Mouse (Mus musculus) adrenal gland (tissue): ENCODE results near the gene Dcun1d5.
"Not testable (repeated sequence)": the region's sequence is repeated elsewhere in the genome, so short reads cannot be mapped to it uniquely, and the experiment has no call there.

Experiments used
- intact Hi-C: fragments of 180-260 bp; cut with DNase I; formaldehyde crosslinking; loops from one replicate; pipeline ENCODE4 v1.15.1; 2025
- long read RNA-seq, 2 experiments: library from polyadenylated mRNA; unstranded; transcript quantifications; one replicate each; pipeline ENCODE4 v2.0.0; 2020; ENCODE audit warnings: borderline replicate concordance in 1 of 2; ENCODE audit not compliant: insufficient replicate concordance in 1 of 2

Dcun1d5 gene
- long read RNA-seq, experiment 1, transcript Dcun1d5-202 (8 exons, 2,421 nt), result major isoform, 75 of 114 reads
- long read RNA-seq, experiment 1, partial matches to known transcripts, result 21 of 114 reads
- long read RNA-seq, experiment 1, other reads (novel, unspliced or antisense), result 15 of 114 reads
- long read RNA-seq, experiment 2, transcript Dcun1d5-202 (8 exons, 2,421 nt), result major isoform, 99 of 156 reads
- long read RNA-seq, experiment 2, partial matches to known transcripts, result 37 of 156 reads
- long read RNA-seq, experiment 2, other reads (novel, unspliced or antisense), result 16 of 156 reads

DNA sequence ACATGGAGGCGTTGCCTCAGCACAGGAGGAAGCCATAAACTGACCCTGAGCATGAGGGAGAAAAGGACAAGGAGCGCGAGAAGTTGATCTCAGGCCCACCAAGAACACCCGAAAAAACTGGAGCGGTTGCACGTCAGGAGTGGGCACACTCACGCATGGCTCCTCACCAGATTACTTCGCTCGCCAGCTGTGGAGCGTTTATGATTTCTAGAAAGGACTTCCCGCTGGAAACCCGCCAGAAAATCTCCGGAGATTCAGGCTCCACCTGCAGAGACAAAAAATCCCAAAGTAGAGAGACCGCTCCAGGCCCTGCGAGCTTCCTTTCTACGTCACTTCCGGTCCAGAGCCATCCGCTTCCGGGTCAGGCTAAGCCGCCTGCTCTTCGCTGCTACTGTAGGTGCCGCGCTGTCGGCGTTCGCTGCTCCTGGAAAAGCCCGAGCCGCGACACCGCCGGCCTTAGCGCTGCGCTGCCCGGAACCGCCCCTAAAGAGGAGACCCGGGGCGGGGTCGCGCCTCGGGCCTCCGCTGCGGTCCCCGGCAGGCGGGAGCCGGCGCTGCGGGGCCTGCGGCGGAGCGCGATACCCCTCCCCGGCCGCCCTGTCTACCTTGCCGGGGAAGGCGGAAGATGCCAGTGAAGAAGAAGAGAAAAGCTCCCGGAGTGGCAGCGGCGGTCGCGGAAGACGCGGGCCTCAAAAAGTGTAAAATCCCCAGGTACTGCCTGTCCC, at the start of gene Dcun1d5, which contains the start of gene Dync2h1:
Gene Dcun1d5, plus strand, starts transcription at position 349 of the 725 bp plus-strand sequence.
Gene Dync2h1, minus strand, starts transcription at position 275 of the 725 bp plus-strand sequence.
- intact Hi-C loops, result no loop called here

DNA sequence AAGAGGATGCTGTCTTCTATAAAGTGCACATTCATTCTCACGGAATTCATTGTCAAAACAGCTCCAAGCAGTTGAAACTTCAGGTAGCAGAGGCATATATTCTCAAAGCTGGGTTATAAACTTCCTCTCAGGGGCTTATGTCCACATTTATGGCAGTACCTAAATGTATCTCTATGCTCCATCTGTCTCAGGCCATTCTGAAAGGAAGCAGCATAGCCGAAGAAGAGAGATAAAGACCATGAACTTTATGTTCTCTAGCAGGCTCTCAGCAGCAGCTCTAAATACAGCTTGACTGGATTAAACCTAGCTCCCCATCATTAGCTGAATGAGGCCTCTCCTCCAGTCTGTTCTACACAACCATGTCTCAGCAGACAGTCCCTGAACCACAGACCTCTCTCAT, 29.9 kb upstream of the Dcun1d5 start:
- intact Hi-C loops, result no loop called here

DNA sequence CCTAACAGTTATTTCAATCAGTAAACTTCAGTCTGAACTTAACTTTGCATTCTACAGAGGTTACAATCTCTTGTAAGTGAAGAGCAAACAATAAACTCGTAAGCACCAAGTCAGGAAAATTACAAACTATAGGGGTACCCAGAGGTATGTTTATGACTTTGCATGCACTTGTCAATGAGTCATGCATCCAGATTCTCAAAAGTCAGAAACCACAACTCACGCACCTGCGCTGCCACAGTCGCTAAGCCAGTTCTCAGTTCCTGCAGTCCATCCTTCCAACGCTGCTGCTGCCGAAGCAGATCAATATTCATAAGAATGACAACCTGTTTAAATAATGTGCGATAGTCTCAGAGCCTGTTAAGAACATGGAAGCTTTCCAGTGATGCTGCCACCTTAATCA, 25.7 kb upstream of the Dcun1d5 start:
- intact Hi-C loops, result no loop called here

DNA sequence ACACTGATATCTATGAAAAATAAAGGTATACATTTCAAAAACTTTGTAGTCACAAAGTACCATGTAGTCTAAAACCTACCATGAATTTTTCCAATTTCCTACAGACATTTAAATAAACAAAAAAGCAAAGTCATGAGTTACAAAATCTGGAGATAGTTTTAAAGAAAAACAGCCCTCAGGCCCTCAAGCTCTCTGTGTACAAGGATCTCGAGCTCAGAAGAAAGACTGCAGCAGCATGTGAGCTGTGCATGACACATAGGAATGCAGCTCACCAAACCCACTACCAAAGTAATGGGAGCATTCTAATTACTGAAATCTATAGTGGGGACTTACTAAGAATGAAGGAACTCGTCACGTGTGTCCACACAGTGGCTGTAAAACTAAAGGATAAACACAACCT, 24.6 kb upstream of the Dcun1d5 start:
- intact Hi-C loops, result no loop called here

DNA sequence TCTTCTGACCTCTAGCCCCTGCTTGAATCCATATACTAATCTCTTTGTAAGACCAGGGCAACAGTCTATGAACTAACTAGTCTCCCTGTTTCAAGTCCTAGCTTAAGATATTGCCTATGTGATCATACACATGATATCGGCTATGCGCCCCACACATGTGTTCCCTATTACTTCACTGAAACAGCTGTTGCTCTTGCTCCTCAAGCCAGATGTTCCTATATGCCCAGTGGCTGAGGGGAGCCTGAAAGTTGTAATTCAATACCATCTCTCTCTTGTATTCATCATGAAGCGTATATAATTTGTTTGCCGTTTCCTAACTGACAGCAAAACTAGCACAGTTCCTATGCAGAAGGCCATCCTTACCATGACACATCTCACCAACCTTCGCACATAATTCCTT, 23.6 kb upstream of the Dcun1d5 start:
- intact Hi-C loops, result no loop called here

DNA sequence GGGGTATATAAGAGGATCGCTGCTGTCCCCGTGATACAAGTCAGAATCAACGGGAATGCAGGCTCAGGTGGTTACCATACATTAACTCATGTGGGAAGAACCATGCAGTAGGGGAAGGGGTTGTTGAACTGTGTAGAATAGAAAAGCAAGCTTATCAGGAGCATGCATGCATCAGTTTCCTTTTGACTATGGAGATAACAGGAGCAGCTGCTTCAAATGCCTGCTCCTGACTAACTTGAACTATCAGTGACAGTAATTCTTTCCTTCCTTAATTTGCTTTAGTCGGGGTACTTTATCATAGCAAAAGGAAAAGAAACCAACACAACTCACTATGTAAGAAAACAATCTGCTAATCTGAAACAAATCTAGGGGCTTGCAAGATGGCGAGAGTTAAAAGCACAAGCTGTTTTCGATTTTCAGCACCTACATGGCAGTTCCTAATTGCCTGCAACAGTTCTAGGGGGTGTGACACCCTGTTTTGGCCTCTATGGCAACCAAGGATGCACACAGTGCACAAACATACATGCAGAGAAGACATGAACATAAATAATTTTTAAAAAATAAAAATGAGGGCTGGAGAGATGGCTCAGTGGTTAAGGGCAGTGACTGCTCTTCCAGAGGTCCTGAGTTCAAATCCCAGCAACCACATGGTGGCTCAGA, 16.9 kb upstream of the Dcun1d5 start:
- intact Hi-C loops, result no loop called here

DNA sequence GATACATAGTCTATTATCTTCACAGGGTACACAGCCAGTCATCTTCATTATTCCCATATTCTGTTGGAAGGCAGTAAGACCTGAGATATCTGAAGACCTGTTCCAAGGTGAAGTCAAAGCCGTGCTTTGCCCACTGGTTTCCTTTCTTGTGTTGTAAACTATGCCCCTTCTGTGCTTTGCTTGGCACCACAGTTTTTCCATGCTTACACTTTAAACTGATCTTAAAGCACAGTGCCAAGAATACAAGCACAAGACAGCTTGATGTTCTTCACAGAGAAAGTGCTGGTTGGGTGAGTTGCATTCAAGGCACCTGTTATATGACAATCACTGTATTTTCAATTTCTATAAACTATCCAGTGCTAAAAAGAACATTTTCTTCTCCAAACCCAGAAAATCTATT, 10.6 kb upstream of the Dcun1d5 start:
- intact Hi-C loops, result no loop called here

DNA sequence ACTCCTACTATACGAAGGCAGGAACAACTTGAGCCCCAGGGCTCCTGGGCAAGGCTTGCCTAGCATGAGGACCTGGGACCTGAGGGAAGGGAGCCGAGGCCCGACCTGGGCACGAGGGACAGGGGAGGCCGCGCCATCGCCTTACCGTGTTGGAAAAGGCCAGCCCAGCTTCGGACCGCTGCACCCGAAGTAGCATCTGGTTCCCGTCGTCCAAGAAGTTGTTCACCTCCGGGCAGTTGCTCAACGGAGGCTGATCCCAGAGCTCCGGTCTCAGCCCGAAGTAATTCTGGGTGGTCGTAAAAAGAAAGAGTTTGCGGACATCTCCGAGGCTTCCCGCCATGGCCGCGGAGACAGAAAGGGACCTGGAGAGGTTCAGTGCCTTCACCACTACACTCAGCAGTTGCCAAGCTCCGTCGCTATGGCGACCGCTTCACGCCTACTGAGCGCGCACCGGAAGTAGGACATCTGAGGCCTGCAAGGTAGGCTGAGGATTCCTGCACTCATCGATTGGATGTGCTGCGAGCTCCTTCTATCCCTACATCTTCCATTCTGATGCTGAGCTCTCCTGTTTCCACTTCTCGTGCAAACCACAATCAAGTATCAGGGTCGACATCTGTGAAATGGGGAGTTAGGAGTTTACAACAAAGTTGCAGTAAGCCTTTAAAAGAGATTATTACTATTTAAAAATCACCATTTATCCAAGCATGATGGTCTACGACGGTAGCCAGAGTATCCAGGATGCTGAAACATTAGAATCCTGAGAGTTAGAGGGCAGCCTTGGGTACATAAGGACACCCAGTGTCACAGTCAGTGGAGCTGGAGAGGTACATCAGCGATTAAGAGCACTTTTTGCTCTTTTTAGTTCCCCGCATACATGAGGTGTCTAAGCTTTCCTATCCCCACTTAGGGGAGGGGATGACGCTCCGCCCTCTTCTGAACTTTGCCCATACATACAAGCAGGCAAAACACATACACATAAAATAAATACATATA, 7.4 kb upstream of the Dcun1d5 start:
- intact Hi-C loops, result no loop called here

DNA sequence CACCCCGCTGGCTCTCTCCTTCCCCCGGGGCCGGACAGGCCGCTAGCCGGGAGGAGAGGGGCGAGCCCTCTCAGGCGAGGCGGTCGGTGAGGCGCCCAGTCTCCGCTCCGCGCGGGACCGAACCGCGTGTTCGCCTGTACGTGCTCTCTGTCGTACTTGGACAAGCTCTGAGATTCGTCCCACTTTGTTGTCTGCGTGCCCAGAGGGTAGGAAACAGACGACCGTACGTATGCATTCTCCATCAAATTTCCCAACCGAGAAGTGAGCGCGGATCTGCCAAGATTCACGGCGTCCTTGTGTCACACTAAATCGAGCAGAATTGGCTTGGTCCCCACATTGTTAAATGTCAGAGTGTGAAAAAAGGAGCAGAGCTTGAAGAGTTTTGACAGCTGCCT, 574 bp downstream of the Dcun1d5 start:
- intact Hi-C loops, result no loop called here

DNA sequence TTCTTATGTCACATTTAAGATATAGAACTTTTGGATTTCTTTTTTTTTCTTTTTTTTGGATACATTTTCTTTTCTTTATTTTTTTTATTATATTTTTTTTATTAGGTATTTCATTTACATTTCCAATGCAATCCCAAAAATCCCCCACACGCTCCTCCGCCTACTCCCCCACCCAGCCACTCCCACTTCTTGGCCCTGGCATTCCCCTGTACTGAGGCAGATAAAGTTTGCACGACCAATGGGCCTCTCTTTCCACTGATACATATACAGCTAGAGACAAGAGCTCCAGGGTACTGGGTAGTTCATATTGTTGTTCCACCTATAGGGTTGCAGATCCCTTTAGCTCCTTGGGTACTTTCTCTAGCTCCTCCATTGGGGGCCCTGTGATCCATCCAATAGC, 6.4 kb downstream of the Dcun1d5 start:
- intact Hi-C loops, result not testable (repeated sequence)

DNA sequence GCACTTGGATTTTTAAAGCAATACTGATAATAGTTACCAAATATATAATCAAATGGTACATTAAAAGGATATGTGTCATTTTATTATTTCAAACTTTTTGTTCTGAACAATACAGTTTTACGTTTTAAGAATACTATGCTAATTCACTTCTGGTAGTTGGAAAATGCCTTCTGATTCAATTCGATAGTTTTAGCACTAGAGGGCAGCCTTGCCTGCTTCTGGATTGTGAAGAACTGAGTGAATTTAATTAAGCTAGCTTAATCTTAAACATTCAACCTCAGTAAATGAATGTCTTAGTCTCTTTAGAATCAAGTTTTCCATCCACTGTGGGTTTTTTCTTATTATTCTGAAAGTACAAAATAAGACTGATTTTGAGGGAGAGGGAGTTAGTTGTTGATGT, 31.9 kb downstream of the Dcun1d5 start:
- intact Hi-C loops, result no loop called here

DNA sequence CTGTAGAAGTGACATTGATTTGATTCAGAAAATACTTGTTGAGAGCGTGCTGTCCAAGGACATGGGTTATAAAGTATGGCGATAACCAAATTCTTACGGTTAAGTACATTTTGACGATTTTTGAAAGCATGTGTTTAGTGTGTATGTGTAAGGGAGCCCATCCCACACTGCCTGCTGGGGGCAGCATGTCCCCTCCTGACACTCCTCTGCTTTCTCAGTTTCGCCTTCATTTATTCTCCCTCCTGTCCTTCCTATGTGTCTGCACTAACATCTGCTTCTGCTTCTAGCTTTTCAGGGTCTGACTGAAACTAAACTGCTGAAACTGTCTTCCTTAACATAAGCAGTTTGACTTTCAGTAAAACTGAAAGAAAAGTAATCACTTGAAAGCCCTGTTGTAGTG, 36.7 kb downstream of the Dcun1d5 start:
- intact Hi-C loops, result no loop called here

DNA sequence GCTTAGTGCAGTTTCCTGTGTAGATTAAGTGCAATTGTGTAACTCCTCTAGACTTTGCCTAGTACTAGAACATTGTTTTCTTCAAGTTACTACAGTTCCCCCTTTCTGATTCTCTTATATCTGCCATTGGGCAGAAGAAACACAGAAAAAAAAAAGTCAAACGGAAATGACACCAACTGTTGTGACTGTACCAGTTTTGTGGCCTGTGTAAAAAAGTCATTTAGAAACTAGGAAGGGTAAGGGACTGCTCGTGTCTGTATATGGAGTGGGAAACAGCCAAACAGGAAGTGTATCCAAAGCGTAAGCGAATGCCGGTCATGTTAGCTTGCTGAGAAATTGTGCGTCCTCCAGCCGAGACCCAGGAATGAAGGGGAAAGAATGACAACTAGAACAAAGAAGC, 37.1 kb downstream of the Dcun1d5 start:
- intact Hi-C loops, result no loop called here

DNA sequence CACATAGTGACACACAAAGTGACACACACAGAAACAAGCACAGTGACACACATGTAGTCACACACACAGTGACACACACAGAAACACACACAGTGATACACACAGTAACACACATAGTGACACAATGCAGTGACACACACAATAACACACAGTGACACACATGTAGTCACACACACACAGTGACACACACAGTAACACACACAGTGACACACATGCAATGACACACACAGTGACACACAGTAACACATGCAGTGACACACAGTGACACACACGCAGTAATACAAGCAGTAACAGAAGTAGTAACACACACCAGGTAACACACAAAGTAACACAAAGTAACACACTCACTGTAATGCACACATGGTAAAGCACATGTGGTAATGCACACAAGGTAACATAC, 54.3 kb downstream of the Dcun1d5 start:
- intact Hi-C loops, result no loop called here

DNA sequence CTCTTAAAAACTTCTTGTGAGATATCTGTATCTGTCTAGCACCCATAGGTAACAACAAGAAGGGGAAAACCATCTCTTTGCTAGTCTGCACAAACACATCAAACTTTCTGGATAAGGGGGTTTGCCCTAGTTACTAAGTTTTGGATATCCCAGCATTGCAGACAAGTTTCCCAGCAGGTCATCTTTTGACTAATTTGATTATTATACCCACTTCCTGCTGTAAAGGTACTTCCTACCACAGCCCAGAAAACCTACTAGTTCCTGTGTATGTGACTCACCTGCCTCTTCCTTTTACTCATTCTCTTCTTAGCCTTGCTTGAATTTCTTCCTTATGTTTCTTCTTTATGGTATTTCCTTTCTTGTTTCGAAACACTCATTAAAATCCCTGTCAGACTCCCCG, 55.6 kb downstream of the Dcun1d5 start:
- intact Hi-C loops, result no loop called here

DNA sequence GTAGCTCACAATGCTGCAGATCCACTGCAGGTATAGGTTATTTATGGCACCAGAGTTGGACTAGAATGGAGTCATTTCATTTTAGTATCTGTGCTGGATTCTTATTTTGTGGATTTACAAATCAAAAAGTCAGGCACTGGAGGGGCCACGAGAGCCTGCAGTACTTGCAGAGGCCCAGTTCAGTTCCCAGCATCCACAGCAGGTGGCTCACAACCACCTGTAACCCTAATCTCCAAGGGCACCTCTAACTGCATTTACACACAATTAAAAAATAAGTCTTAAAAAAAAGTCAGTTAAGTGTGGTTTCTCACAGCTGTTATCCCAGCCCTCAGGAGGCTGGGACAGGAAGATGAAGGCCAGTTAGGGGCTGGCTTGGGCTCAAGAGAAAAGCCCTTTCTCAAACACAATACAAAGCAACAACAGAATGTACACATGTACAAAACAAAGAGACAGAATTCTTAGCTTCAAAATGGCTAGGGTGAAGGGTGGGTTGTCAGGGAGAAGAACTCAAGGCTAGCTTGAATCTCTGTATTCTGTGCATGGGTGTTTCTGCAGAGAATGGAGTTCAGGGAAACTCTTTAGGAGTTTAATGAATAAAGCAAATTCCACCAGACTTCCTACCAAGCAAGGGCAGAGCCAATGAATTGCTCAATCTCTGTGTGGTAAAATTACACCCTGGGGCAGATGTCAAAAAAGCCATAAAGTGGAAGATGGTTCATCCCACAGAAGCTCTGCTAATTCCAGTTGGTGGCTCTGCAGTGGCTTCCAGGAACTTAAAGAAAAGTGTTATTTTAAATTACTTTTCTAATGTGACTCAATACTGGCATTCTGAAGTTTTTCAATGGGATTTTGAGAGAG, 68.7 kb downstream of the Dcun1d5 start:
- intact Hi-C loops, result no loop called here
